Mouse (Mus musculus) embryonic facial prominence, embryonic 15.5 days (tissue): ENCODE measurements around the gene Bora. TPM values are rescaled to one million over a fixed set of nuclear protein-coding genes. Genes with fewer than 3 reads are reported as not detected.

Experiments
- ATAC-seq: fragments of 200-750 bp; cut with Nextera tagmentation; 2 replicates; pipeline ENCODE4 v1.8.0; 2017; ENCODE audit warnings: low read depth, moderate TSS enrichment; ENCODE audit not compliant: insufficient number of reproducible peaks, low FRiP score, low TSS enrichment
- H3K27ac ChIP-seq: fragments of 300-500 bp; sonication (generic); replicated peaks from 2 replicates; pipeline ENCODE4 v1.5.1; 2015; ENCODE audit warnings: mild to moderate bottlenecking, inconsistent platforms
- H3K27me3 ChIP-seq: fragments of 300-500 bp; sonication (generic); 2 replicates; pipeline ENCODE4 v1.6.1; 2015; ENCODE audit warnings: inconsistent platforms
- H3K36me3 ChIP-seq: fragments of 300-500 bp; sonication (generic); 2 replicates; pipeline ENCODE4 v1.6.1; 2015; ENCODE audit warnings: mild to moderate bottlenecking, inconsistent platforms
- H3K4me1 ChIP-seq: fragments of 300-500 bp; sonication (generic); 2 replicates; pipeline ENCODE4 v1.6.1; 2015; ENCODE audit warnings: inconsistent platforms
- H3K4me2 ChIP-seq: fragments of 300-500 bp; sonication (generic); replicated peaks from 2 replicates; pipeline ENCODE4 v1.6.1; 2015; ENCODE audit warnings: mild to moderate bottlenecking, inconsistent platforms
- H3K4me3 ChIP-seq: fragments of 300-500 bp; sonication (generic); replicated peaks from 2 replicates; pipeline ENCODE4 v1.5.1; 2015; ENCODE audit warnings: mild to moderate bottlenecking, inconsistent platforms
- H3K9ac ChIP-seq: fragments of 300-500 bp; sonication (generic); 2 replicates; pipeline ENCODE4 v1.6.1; 2015; ENCODE audit warnings: inconsistent platforms
- H3K9me3 ChIP-seq: fragments of 300-500 bp; sonication (generic); replicated peaks from 2 replicates; pipeline ENCODE4 v1.6.1; 2016; ENCODE audit warnings: inconsistent platforms
- WGBS: fragments of 180-500 bp; shearing (Covaris S2); methylation state at CpG from one replicate; pipeline ENCODE4 v1.1.7; 2015; 5-methylcytosine and 5-hydroxymethylcytosine counted together
- polyA plus RNA-seq: library from polyadenylated mRNA; unstranded; fragments of >200 nt; fragmentation: Nextera tagmentation; extraction: Ambion mirVana; gene quantifications from 2 replicates; pipeline ENCODE4 v1.2.1, GENCODE M21; 2015

Bora gene
- polyA plus RNA-seq, 1 experiment from 2014 or later, result 48.5 TPM

- H3K4me3 ChIP-seq, result no peak overlapping the region
- H3K9me3 ChIP-seq, result no peaks in the 10 kb centered on the region
- peaks cover 29% of the 10 kb centered on the region for H3K36me3 ChIP-seq
- WGBS, result 96% methylated on average over 2 of the region's 2 CpGs
- no peak for ATAC-seq
- no peaks in the 10 kb centered on the region for H3K4me1 ChIP-seq
- H3K27ac ChIP-seq, result no peak overlapping the region
- no peak overlapping the region for H3K9ac ChIP-seq
- no peaks in the 10 kb centered on the region for H3K27me3 ChIP-seq
- no peak overlapping the region for H3K4me2 ChIP-seq
Measured at GRCm38 (mm10) chr14:99063091-99063490, 17.1 kb downstream of the Bora start.

- H3K9me3 ChIP-seq, result no peaks in the 10 kb centered on the region
- ATAC-seq, result no peak
- no peak overlapping the region for H3K9ac ChIP-seq
- H3K36me3 ChIP-seq, result peaks cover 32% of the 10 kb centered on the region
- H3K4me2 ChIP-seq, result no peak overlapping the region
- no peak overlapping the region for H3K4me3 ChIP-seq
- H3K27me3 ChIP-seq, result no peaks in the 10 kb centered on the region
- no peaks in the 10 kb centered on the region for H3K4me1 ChIP-seq
- H3K27ac ChIP-seq, result no peak overlapping the region
- WGBS, result 81% methylated on average over 4 of the region's 4 CpGs
Measured at GRCm38 (mm10) chr14:99071146-99071545, 25.1 kb downstream of the Bora start.

GRCm38 (mm10) chr14:99088947-99089346 is 42.9 kb downstream of the Bora start:
- H3K4me1 ChIP-seq, result no peaks in the 10 kb centered on the region
- 93% methylated on average over 7 of the region's 7 CpGs for WGBS
- no peaks in the 10 kb centered on the region for H3K9me3 ChIP-seq
- H3K27ac ChIP-seq, result no peak overlapping the region
- H3K4me3 ChIP-seq, result no peak overlapping the region
- H3K27me3 ChIP-seq, result no peaks in the 10 kb centered on the region
- no peak overlapping the region for H3K4me2 ChIP-seq
- no peak for ATAC-seq
- no peak overlapping the region for H3K9ac ChIP-seq
- H3K36me3 ChIP-seq, result peaks cover 69% of the 10 kb centered on the region

GRCm38 (mm10) chr14:99099267-99099966 is 53.4 kb downstream of the Bora start, which contains the start of the genes Pibf1 and Dis3:
Gene Pibf1 (plus strand): TSS chr14:99099424.
Gene Dis3 (minus strand): TSS chr14:99099770.
- WGBS, result under 1% methylated on average over 73 of the region's 73 CpGs
- peaks cover 8% of the 10 kb centered on the region for H3K4me1 ChIP-seq
- H3K27ac ChIP-seq, result peak within 1 kb of the TSS; percentile 86
- H3K4me3 ChIP-seq, result peak within 1 kb of the TSS; percentile 83
- H3K27me3 ChIP-seq, result no peaks in the 10 kb centered on the region
- peak within 1 kb of the TSS; percentile 80 for H3K9ac ChIP-seq
- peak within 1 kb of the TSS; percentile 50 for H3K4me2 ChIP-seq
- ATAC-seq, result peak; percentile 99
- no peaks in the 10 kb centered on the region for H3K9me3 ChIP-seq
- peaks cover 55% of the 10 kb centered on the region for H3K36me3 ChIP-seq

GRCm38 (mm10) chr14:99099967-99100587 is 54.1 kb downstream of the Bora start:
- peak overlapping the region; percentile 50 for H3K4me2 ChIP-seq
- 5% methylated on average over 20 of the region's 20 CpGs for WGBS
- peak overlapping the region; percentile 83 for H3K4me3 ChIP-seq
- H3K27ac ChIP-seq, result 0 out of 2 replicates have a peak overlapping the region, but pooled peaks have one; percentile 23
- H3K36me3 ChIP-seq, result peaks cover 55% of the 10 kb centered on the region
- no peaks in the 10 kb centered on the region for H3K27me3 ChIP-seq
- H3K9ac ChIP-seq, result peak overlapping the region; percentile 80; the same call in 1 of the 2 replicates
- ATAC-seq, result no peak
- H3K9me3 ChIP-seq, result no peaks in the 10 kb centered on the region
- peaks cover 8% of the 10 kb centered on the region for H3K4me1 ChIP-seq

GRCm38 (mm10) chr14:99103050-99103449 is 57.0 kb downstream of the Bora start:
- H3K27me3 ChIP-seq, result no peaks in the 10 kb centered on the region
- no peak overlapping the region for H3K27ac ChIP-seq
- no peaks in the 10 kb centered on the region for H3K9me3 ChIP-seq
- H3K9ac ChIP-seq, result no peak overlapping the region
- no peak overlapping the region for H3K4me2 ChIP-seq
- no peak for ATAC-seq
- peaks cover 8% of the 10 kb centered on the region for H3K4me1 ChIP-seq
- WGBS, result 90% methylated on average over 4 of the region's 4 CpGs
- peaks cover 49% of the 10 kb centered on the region for H3K36me3 ChIP-seq
- no peak overlapping the region for H3K4me3 ChIP-seq

- H3K9me3 ChIP-seq, result no peaks in the 10 kb centered on the region
- H3K4me3 ChIP-seq, result no peak overlapping the region
- no peak overlapping the region for H3K27ac ChIP-seq
- H3K9ac ChIP-seq, result no peak overlapping the region
- ATAC-seq, result no peak
- no peaks in the 10 kb centered on the region for H3K4me1 ChIP-seq
- H3K27me3 ChIP-seq, result no peaks in the 10 kb centered on the region
- H3K4me2 ChIP-seq, result no peak overlapping the region
- WGBS, result 92% methylated on average over 6 of the region's 6 CpGs
- H3K36me3 ChIP-seq, result peaks cover 62% of the 10 kb centered on the region
Measured at GRCm38 (mm10) chr14:99104542-99105123, 58.6 kb downstream of the Bora start.

GRCm38 (mm10) chr14:99106671-99107070 is 60.6 kb downstream of the Bora start:
- Histone ChIP-seq H3K36me3 (peaks cover 65% of the 10 kb centered on the region), H3K27ac (no peak overlapping the region), H3K4me3 (no peak overlapping the region), H3K9me3 (no peaks in the 10 kb centered on the region), H3K4me2 (no peak overlapping the region), H3K9ac (no peak overlapping the region), H3K27me3 (no peaks in the 10 kb centered on the region), H3K4me1 (no peaks in the 10 kb centered on the region)
- 90% methylated on average over 2 of the region's 2 CpGs for WGBS
- ATAC-seq, result no peak

- no peaks in the 10 kb centered on the region for H3K27me3 ChIP-seq
- 95% methylated on average over 2 of the region's 2 CpGs for WGBS
- no peaks in the 10 kb centered on the region for H3K4me1 ChIP-seq
- H3K4me3 ChIP-seq, result no peak overlapping the region
- no peak overlapping the region for H3K4me2 ChIP-seq
- H3K36me3 ChIP-seq, result peaks cover 67% of the 10 kb centered on the region
- H3K9ac ChIP-seq, result no peak overlapping the region
- H3K27ac ChIP-seq, result no peak overlapping the region
- H3K9me3 ChIP-seq, result no peaks in the 10 kb centered on the region
- ATAC-seq, result no peak
Measured at GRCm38 (mm10) chr14:99107631-99108187, 61.7 kb downstream of the Bora start.

GRCm38 (mm10) chr14:99108762-99109161 is 62.7 kb downstream of the Bora start:
- no peaks in the 10 kb centered on the region for H3K4me1 ChIP-seq
- H3K9ac ChIP-seq, result no peak overlapping the region
- H3K27me3 ChIP-seq, result no peaks in the 10 kb centered on the region
- H3K9me3 ChIP-seq, result no peaks in the 10 kb centered on the region
- no peak overlapping the region for H3K27ac ChIP-seq
- H3K4me3 ChIP-seq, result no peak overlapping the region
- no peak overlapping the region for H3K4me2 ChIP-seq
- H3K36me3 ChIP-seq, result peaks cover 63% of the 10 kb centered on the region
- no peak for ATAC-seq
- 80% methylated on average over 6 of the region's 6 CpGs for WGBS

- no peaks in the 10 kb centered on the region for H3K27me3 ChIP-seq
- peaks cover 21% of the 10 kb centered on the region; the same call in 1 of the 2 replicates for H3K36me3 ChIP-seq
- no peak overlapping the region for H3K9ac ChIP-seq
- no peaks in the 10 kb centered on the region for H3K4me1 ChIP-seq
- ATAC-seq, result no peak
- H3K4me3 ChIP-seq, result no peak overlapping the region
- H3K9me3 ChIP-seq, result no peaks in the 10 kb centered on the region
- H3K4me2 ChIP-seq, result no peak overlapping the region
- WGBS, result 78% methylated on average over 4 of the region's 4 CpGs
- no peak overlapping the region for H3K27ac ChIP-seq
Measured at GRCm38 (mm10) chr14:99117576-99117975, 71.6 kb downstream of the Bora start.
